Mouse (Mus musculus) ovary, postnatal 14 days (tissue): ENCODE measurements around the gene Large1.
"Not testable (repeated sequence)": the region's sequence is repeated elsewhere in the genome, so short reads cannot be mapped to it uniquely, and the experiment has no call there.

Experiments used
- DNase-seq: peaks from one replicate; pipeline ENCODE4 v3.0.0; 2022; ENCODE audit warnings: low spot score

The Large1 gene

DNA sequence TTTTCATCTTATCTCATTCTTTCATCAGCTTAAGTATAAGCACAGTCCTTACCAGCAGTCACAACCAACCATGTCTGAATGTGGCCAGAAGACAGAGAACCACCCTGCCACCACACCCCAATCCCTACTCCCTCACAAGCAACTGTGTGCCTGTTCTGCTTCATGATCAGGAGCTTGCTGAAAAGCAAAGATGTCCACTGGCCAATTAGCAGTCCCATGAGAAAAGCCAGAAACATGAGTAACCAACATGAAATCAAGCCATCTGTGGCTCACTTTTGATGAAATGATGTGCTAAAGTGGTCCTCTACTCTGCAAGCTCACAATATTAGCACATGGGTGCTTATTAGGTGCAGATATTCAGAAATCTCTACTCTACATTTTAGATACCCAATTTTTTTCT is 57.8 kb downstream of the Large1 start:
- DNase-seq, result no peak

DNA sequence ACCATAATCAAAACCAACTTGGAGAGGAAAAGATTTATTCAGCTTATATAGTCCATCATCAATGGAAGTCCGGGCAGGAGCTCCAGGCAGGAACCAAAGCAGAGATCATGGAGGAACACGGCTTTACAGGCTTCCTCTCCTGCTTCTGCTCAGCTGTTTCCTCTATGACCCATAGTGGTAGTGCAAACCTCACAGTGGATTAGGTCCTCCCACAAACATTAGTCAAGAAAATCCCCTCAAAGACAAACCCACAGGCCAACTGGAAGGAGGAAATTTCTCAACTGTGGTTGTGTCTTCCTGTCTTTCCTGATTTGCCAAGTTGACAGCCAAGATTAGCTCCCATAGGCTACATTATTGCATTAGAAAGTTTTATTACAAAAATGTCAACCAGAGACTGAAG is 59.7 kb downstream of the Large1 start:
- no peak for DNase-seq

DNA sequence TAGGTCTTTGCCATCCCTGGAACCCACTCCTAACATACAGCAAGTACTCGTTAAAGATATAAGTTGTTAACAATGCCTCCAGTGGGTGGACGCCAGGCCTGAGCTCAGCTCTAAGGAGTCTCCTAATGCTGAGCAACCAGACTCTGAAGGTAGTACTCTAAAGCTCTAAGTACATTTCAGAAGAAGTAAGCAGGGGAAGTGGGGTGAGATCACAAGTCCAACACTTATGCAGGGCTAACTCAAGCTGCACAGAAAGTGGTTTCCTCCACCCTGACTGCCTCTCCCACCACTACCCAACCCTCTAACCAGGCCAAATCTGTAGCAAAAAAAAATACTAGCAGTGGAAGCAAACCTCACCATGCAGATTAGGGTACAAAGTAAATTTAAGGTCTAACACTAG is 61.7 kb downstream of the Large1 start:
- no peak for DNase-seq

DNA sequence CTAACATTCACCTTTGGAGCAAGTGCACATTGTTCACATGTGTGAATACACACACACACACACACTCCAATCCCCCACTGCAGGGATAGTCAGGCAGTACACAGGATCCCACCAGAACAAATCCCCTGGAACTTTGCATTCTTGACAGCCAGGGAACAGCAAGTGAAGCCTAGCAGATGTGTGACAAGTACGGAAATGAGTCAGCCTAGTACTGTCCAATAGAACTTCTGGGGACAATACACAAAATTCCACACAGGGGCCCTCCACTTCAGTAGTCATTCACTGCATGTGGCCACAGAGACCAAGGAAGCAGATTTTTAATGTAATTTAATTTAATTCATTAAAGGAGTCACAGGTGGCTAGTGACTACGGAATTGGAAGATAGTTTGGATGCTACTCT is 62.7 kb downstream of the Large1 start:
- no peak for DNase-seq

DNA sequence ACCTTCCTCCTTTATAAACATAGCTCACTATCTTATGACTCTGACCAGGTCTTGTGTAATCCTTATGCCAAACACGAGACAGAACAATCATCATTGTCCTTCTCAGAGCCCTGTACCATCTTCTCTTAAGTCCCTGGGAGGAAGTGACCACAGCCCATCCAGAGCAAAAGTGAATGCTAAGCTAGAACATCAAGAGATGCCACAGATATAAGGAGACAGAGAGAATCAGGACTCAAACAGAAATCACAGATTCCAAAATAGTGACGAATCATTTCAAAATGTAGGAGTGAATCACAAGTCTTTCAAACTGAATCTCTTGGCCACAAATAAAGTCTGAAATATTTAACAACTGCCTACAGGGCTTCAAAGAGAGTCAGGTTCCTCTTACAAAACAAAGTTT is 63.5 kb downstream of the Large1 start:
- no peak for DNase-seq

DNA sequence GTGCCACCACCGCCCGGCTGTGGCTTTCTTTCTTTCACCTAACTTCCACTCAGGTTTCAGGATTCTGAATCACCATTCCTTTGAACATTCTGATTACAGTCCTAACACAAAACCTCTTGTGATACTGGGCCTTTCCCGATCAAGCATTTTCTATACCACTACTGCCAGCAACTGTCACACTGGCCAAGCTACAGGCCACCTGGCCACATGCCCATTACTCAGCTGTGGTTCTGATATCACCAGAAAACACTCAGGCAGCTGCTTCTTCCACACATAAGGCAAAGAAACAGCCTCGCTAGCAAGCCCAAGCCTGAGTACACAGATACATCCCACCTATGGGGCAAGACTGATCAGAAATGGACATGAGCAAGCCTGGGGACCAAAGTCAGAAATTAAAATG is 71.3 kb downstream of the Large1 start:
- DNase-seq, result no peak

DNA sequence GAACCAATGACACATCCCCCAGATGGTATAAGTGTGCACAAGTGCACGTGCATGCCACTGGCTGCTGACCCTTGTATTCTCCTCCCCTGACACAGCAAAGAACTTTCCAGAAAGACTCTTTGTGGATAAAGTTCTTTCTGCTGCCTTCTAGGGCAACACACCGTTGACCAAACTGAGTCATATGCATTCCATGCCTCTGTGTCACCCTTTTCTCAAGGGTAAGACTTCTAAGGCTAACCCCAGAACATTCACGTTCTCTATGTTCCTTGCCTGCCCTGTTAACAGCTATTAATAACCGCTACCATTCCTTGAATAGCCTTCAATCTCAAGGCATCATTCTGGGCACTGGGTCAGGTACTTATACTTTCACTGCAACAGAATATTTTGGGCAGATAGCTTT is 77.3 kb downstream of the Large1 start:
- no peak for DNase-seq

DNA sequence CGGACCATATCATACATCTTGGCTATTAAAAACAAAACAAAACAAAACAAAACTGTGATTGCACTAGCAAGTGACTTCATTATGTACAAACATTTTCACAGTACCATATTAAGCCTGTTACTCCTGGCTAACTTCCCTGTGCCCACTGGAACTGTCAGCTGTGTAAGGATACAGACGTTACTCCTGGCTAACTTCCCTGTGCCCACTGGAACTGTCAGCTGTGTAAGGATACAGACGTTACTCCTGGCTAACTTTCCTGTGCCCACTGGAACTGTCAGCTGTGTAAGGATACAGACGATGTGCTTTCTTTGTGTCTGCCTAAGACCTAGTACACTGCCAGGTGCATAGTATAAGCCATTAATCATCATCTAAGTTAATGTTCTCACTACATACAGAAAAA is 77.9 kb downstream of the Large1 start:
- not testable (repeated sequence) for DNase-seq

DNA sequence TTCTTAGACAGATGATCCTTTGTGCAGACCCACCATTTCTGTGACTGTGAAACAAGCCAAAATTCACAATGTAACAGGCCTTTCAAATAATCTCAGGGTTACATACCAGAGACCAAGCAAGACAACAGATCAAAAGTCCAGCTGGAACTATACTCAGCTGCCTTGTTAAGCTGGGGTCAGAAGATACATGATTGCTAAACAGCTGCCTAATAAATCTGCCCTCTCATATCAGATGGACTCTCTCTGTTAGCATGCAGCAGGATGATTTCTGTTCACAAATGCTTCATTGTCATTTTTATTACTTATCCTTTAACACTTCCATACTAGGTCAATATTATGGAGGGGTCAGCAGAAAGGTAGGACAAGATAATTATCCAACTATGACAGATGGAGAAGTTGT is 80.2 kb downstream of the Large1 start:
- DNase-seq, result no peak

DNA sequence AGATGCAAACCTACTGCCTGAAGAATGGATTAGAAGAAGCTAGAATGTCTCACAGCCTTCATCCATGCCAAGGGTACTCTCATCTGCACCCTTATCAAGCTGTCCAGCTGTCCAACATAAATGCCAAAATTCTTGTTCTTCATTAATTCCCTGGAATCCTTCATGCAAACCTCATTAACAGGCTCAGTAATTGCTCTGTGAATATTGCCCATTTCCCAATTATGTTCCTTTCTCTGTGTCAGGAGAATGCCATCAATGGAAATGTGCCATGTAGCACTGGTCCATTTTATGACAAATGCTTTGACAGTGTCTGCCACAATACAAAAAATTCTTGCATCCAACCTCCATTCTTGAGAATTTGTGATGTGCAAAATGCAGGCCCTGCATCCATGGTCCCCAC is 82.3 kb downstream of the Large1 start:
- DNase-seq, result no peak

DNA sequence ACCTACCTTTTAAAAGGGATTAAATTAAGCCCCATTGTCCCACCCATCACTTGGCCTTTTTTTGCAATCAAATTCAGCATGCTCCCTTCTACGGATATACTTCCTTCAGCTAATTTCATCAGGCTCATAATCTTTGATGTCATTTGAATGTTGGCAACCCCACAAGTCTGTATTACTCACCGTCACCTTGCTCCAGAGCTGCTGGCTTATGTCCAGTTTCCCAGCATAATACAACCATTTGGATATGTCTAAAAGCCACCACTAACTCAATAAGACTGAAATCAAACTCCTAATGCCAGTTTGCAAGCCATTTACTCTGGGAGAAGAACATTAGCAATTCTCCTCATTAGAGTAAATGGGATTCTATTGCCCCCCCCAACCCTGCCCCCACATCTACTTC is 95.4 kb downstream of the Large1 start:
- no peak for DNase-seq

DNA sequence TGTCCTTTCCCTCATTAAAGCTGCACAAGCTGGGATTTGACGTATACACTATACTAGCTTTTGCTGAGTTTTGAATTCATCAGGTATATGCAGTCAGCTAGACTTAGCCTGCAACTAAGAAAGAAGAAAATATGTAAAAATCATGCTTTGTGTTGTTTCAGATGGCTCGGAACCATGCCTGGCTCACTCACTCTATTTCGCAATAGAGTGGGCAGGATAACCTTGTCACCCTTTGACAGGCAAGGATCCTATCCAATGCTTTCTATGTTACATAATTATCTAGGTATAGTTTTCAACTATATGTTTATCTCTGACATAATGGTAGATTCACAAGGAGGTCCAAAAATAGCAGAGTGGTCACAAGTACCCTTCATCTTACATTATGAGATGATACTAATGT is 109.2 kb downstream of the Large1 start:
- no peak for DNase-seq

DNA sequence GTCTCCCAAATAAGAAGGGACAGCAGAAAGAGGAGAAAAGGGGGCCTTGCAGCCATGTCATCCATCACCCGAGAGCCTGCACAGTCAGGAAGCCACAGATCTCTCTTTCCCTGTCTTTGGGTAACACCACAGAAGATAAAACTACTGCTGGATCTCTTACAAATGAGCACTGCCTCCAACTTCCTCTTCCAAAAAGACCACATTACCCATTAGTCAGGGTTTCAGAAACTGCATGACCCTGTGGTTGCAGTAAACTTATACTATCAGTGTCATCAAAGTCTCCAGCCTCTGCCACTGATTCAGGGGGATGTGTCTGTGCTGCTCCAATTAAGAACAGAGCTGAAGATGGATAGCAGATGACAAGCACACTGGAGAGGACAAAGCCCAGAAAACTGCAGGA is 111.3 kb downstream of the Large1 start:
- DNase-seq, result no peak

DNA sequence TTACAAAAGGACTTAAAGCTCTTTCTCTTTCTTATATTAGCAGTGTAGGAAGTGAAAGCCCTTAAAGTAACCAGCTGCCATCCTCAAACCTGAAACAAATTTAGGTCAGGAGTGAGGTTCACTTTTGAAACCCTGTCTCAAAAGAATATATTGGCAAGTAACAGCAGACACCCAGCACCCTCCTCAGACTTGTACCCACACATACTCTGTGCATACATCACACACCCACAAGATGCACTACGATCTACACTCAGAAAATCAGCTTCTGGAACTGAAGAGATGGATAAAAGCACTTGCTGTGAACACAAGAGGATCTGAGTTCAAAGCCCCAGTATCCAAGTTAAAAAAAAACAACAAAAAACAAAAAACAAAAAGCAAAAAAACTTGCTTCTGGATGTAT is 119.1 kb downstream of the Large1 start:
- DNase-seq, result no peak

DNA sequence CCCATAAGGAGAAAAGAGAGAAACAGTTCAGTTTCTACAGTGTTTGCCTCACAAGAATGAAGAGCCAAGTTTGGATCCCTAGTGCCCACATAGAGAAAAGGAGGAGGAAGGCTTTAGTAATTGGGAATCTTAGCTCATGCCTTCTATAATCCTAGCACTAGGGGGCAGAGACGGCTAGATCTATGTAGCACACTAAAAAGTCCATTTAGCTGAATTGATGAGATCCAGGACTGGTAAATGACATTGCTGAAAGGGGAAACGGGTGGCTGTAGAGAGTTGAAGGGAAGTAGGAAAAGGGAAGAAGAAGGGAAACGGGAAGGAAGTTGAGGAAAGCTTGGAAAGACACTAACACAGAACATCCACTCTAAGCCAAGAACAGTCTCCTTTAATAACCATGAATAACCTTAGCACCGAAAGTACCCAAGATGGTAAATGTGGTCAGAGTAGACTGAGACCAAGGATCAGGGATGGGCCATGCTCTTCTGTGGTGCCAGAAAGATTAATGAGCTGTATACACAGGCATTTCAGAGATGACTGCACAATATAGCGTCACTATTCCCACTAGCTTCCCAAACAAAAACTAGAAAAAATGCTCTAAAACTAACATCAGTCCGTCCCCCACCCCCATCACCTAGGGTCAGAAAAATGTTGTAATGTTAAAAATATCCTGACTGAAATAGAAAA is 119.8 kb downstream of the Large1 start:
- DNase-seq, result peak; percentile 34

DNA sequence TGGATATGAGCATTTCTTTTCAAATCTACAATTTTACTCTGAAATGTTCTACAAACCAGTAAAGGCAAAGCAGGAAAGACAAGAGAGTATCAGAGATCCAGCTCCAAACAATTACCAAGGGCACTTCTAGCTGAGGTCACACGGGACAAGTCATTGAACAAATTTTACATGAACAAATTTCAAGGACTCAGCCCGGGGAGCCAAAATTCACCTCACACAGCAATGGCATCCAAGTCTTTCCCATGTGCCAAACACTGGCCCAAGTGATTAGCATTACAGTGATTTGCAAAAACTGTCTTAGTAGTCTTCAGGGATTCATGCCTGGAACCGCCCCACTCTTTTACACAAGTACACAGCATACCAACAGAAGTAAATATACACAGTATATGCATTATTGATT is 126.5 kb downstream of the Large1 start:
- no peak for DNase-seq

DNA sequence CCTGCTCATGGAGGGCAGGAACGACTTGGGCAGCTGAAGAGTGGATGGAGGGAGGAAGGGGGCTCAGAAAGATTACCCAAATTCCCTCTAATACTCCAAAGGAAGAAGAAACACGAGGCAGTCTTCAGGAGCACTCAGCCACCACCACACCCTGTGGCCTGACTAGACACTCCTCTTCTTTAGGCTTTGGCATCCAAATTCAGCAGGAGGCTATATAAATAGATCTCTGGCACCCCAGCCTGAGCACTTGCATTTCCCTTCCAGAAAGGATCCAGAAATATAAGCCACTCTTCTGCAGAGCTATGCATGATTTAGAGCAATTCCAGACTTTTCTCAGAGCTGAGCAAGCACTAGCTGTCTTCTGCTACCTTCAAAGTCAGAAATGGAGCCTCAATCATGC is 127.7 kb downstream of the Large1 start:
- DNase-seq, result no peak

DNA sequence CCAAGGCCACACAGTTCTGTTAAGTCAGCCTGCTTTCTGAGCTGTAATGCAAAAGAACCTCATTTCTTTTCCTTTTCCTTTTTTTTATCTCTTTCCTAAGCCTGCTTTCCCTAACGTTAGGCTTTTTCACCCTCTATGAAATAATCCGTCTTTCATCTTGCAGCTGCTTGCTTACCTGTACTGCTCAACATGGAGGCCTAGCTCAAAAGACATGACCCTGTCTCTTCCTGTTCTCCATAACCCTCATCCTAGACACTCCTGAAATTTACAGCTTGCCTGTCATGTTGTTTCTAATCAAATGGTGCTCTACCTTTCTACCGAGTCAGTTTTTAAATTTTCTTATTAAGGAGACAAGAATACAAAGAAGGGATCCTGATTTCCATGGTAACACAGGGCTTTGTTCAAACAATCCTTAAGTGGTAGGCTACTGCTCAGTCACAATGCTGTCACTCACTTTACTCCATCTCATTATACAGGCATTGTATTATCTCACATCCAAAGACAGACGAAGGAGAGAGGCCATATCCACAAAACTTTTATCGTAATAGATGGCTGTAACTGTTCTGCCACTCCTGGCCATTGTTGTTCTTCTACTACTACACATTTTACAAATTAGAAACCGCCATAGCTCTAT is 134.0 kb downstream of the Large1 start:
- no peak for DNase-seq

DNA sequence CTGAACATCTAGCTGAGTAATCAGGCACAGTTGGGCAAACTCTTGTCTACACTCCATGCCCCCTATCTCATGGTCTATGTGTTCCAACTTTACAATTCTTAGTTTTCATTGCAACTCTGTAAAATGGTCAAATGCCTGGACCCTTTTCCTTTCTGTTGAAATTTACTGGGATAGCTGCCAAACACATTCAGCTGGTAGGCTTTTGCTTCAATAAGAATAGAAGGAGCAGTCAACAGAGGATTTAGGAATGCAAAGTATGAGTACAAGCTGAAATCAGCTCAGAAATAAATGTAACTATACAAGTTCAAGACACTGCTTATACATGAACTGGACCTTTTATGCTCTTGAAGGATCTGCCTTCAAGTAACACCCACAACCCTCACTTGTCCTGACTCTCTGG is 146.5 kb downstream of the Large1 start:
- DNase-seq, result no peak

DNA sequence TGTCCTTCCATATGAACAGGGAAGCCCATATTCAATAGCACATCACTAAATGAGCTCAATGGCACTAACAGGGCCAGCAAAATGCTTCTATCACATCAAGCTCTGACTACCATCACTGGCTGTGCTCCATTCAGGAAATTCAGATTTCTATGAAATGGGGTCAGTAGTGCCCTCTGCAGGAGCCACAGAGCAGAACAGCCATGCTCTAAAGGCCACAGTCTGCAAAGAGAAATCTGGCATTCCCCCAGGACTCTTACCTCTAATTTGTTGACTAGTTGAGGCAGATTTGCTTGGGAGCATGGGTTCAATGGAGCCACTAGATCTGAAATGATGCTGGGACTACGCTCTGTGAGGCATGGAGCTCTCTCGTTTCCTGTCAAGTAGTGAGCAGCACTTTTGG is 151.5 kb downstream of the Large1 start:
- no peak for DNase-seq

DNA sequence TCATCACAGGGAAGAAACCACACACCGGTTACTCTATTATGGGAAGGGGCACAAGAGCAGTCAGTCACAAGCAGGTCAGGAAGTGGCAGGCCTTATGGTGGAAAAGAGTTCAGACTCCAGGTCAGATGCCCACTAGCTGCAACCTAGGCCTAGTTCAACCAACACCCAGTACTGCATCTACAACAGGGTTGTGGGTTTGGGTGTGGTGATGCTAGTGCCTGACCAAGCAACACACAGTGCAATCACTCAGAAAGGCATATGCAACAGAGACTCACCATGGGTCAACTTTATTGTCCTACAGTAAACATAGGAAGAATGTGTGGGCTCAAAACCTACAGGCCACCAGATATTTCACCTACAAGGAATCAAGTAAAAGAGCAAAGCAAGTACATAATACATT is 155.6 kb downstream of the Large1 start:
- DNase-seq, result no peak

DNA sequence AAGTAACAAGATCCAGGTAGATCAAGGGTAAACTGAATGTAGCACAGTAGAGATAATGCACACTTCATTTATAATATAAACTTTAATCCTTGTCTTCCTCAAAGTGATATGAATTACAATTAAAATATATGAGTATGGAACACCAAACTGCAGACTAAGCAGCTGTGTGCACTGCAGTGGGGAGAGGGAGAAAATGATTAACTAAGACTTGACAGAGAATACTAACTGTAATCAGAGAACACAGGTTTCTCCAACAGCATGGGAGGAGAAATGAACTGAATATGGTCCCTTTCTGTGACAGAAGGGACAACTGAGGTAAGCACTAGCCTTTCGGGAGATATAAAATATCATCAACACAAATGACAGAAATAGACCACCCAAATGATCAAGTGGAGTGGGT is 164.7 kb downstream of the Large1 start:
- DNase-seq, result no peak

DNA sequence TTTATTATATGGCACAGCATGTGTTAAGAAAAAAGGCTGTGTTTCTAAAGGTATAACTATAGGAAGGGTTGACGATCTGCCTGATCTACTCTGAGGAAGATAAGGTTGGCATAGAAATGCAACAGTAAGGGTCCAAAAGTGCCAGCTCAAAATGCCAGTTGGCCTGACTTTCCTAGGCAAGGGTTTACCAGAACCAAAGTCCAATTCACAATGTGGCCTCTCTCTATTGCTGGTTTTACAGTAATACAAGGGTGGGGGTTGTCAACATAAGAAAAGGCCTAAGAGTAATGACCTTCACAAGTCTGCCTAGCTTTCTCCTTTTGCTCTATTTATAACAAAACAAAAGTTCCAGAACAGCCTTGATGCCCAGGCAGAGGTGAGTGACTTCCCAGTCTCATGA is 166.0 kb downstream of the Large1 start:
- DNase-seq, result no peak

DNA sequence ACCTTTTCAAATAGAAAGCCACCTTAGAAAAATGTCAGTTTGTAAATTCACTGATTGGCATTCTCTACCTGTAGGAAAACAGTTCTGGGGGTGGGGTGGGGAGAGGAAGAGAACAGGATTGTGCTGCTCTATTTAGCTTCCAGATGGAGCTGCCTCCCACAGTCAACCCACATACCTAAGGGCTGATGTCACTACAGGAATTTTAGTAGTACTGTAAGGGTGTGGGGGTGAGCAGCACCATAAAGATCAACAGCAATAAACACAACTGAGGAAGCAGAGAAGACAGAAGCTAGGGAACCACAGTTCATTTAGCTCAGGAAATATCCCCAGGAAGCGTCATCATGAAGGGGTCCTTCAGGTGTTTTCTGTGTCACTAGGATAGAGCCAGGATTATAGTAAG is 174.9 kb downstream of the Large1 start:
- DNase-seq, result no peak
